Mouse (Mus musculus): ENCODE measurements around the gene Kpna1. TPM values are rescaled to one million over a fixed set of nuclear protein-coding genes. Genes with fewer than 3 reads are reported as not detected.
"Not testable (repeated sequence)": the region's sequence is repeated elsewhere in the genome, so short reads cannot be mapped to it uniquely, and the experiment has no call there.

Kpna1 gene
- polyA plus RNA-seq (2014; fragmentation: Nextera tagmentation; extraction: Ambion mirVana) = 82.4 and 96.6 TPM in 2 replicates

DNA sequence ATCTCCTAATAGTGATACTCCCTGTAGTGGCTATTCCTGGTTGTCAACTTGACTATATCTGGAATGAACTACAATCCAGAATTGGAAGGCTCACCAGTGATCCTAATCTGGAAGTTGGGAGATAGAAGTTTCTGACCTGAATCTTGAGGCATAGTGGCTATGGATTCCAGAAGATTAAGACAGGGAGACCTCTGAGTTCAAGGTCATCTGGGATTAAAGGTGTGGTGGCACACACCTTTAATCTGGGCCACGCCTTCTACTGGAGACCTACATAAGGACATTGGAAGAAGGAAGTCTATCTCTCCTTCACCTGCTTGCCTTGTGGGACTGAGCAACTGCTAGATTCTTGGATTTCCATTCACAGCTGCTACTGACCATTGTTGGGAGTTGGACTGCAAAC is at the start of gene Kpna1:
Gene Kpna1, plus strand, starts transcription at position 301 of the 400 bp plus-strand sequence.
- H3K4me2 ChIP-seq (replicated peaks; ENCODE audit: low read depth, low read length); H3K36me3 ChIP-seq (ENCODE audit: control insufficient read depth, insufficient read depth, low read length); H3K9ac ChIP-seq (ENCODE audit: low read depth, low read length); H3K9me3 ChIP-seq (ENCODE audit: control insufficient read depth, low read length); DNase-seq (ENCODE audit: low spot score); ATAC-seq (ENCODE audit: low FRiP score); H3K4me1 ChIP-seq (replicated peaks; ENCODE audit: control insufficient read depth, insufficient read depth, low read length); H3K27ac ChIP-seq (ENCODE audit: low read depth, low read length); H3K4me3 ChIP-seq (ENCODE audit: low read depth, low read length); H3K27me3 ChIP-seq (ENCODE audit: control insufficient read depth, insufficient read depth, low read length): not testable (repeated sequence)
- WGBS = 95% methylated on average over 1 of the region's 1 CpGs

DNA sequence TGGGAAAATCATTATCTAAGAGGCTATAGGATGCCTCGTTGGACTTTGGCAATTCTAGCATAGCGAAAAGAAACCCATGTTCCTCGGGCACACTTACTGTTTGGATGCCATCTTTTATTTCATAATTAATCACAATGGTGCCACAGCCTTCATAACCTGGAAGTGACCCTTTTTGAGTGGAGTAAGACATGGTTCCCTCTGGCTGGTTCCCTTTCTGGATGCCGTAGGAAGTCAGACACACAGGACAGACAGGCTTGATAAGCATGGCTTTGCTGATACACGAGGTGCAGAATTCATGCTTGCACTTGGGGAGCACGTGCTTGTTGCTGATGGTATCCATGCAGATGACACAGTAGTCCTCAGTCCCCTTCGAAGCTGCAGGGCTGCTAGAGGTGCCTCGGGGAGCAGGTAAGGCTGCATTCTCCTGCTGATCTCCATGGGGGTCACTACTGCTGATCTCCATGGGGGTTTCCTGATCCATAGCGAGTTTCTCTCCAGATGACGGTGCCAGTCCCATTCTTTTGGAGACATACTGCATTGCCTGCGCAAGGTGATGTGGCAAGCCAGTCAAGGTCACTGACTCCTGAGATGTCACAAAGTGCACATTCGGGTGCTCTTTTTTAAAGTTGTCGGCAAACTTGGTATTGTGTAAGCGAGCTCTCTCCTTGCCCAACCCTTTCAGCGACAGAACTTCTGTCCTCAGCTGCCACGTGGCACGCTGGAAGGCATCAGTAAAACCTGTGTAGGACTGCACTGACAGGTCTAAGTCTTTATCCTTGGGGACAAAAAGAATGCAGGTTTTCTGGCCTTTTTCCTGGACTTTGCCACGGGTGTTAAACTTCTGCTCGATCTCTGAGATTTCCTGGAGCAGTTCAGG is 46.1 kb upstream of the Kpna1 start:
- no peak for DNase-seq (ENCODE audit: low spot score)
- H3K4me3 ChIP-seq (ENCODE audit: low read depth, low read length) = no peak overlapping the region
- H3K27me3 ChIP-seq (ENCODE audit: control insufficient read depth, insufficient read depth, low read length) = no peaks in the 10 kb centered on the region
- no peaks in the 10 kb centered on the region for H3K4me1 ChIP-seq (replicated peaks; ENCODE audit: control insufficient read depth, insufficient read depth, low read length)
- no peaks in the 10 kb centered on the region for H3K36me3 ChIP-seq (ENCODE audit: control insufficient read depth, insufficient read depth, low read length)
- H3K9me3 ChIP-seq (ENCODE audit: control insufficient read depth, low read length) = no peaks in the 10 kb centered on the region
- no peak overlapping the region for H3K4me2 ChIP-seq (replicated peaks; ENCODE audit: low read depth, low read length)
- WGBS = 89% methylated on average over 19 of the region's 19 CpGs
- no peak for ATAC-seq (ENCODE audit: low FRiP score)
- H3K27ac ChIP-seq (ENCODE audit: low read depth, low read length) = no peak overlapping the region
- H3K9ac ChIP-seq (ENCODE audit: low read depth, low read length) = no peak overlapping the region

DNA sequence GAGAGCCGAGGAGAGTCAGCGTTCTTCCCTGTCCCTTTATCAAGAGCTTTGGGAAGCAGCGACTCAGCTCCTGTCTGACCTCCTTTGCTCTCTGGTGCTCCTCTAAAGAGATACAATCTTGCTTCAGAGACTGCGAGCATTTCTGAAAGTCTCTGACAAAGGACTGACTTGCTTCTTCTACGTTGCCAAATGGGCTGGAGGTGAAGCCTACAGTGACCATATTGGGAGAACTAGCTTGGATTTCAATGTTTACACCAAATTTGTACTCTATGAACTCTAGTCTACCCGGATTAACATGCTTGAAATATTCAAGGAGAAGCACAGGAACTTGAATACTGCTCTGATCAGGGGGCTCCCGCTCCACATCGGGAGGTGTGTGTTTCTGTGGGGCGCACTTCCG is 45.4 kb upstream of the Kpna1 start:
- ATAC-seq (ENCODE audit: low FRiP score) (no peak), DNase-seq (ENCODE audit: low spot score) (no peak)
- 90% methylated on average over 10 of the region's 10 CpGs for WGBS
- no peak overlapping the region for H3K4me3 ChIP-seq (ENCODE audit: low read depth, low read length)
- H3K27ac ChIP-seq (ENCODE audit: low read depth, low read length) = no peak overlapping the region
- no peaks in the 10 kb centered on the region for H3K36me3 ChIP-seq (ENCODE audit: control insufficient read depth, insufficient read depth, low read length)
- no peak overlapping the region for H3K9ac ChIP-seq (ENCODE audit: low read depth, low read length)
- H3K4me1 ChIP-seq (replicated peaks; ENCODE audit: control insufficient read depth, insufficient read depth, low read length) = no peaks in the 10 kb centered on the region
- H3K9me3 ChIP-seq (ENCODE audit: control insufficient read depth, low read length) = no peaks in the 10 kb centered on the region
- H3K27me3 ChIP-seq (ENCODE audit: control insufficient read depth, insufficient read depth, low read length) = no peaks in the 10 kb centered on the region
- no peak overlapping the region for H3K4me2 ChIP-seq (replicated peaks; ENCODE audit: low read depth, low read length)

DNA sequence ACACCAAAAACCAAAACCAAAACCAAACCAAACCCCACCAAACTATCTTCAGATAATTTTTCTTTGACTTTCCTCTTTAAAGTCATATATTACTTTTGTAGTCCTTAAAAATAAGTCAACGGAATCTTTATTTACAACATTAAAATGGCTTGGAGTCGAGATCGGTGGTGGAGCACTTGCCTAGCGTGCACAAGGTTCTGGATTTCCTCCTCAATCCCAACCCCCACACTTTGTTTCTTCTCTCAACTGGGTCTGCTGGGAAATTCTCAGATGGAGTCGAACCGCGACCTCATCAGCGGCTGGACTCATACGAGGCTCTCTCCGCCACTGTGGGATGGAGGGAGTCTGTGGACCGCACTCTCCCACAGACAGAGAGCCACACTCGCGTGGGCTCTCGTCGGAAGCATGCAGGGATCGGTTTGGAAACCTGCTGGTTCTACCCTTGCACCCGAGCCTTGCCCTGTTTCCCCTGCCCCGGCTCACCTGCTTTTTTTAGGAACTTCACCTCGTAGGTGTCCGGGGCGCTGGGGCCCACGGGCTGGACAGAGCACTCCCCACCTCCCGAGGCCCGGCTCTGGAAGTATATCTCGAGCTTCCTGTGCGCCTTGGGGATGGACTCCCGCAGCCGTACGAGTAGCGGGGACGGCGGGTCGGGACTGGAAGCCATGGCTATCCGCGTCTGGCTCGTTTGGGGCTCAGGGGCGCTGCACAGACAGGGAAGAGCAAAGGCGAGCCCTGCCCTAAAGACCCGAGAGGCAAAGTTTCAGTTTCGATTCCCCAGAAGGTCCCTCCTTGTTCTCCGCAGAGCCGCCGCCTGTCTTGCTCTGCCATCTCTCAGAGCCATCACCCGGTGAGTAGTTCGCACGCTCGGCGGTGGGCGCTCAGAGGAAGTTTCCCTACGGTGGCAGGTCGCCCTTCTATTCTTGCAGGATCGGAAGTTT is 40.1 kb upstream of the Kpna1 start, which contains the start of the genes Parp9 and Dtx3l:
Gene Parp9, plus strand, starts transcription at position 260 of the 941 bp plus-strand sequence.
Gene Dtx3l, minus strand, starts transcription at position 941 of the 941 bp plus-strand sequence.
- H3K27me3 ChIP-seq (ENCODE audit: control insufficient read depth, insufficient read depth, low read length) = peaks cover 6% of the 10 kb centered on the region; the same call in 1 of the 2 replicates
- H3K4me1 ChIP-seq (replicated peaks; ENCODE audit: control insufficient read depth, insufficient read depth, low read length) = peaks cover 3% of the 10 kb centered on the region; the same call in 1 of the 2 replicates
- ATAC-seq (ENCODE audit: low FRiP score) = no peak
- H3K4me3 ChIP-seq (ENCODE audit: low read depth, low read length) = peak within 1 kb of the TSS; percentile 56
- H3K27ac ChIP-seq (ENCODE audit: low read depth, low read length) = no peak within 1 kb of the TSS
- DNase-seq (ENCODE audit: low spot score) = peak; percentile 67
- peak within 1 kb of the TSS; percentile 94 for H3K4me2 ChIP-seq (replicated peaks; ENCODE audit: low read depth, low read length)
- no peaks in the 10 kb centered on the region for H3K9me3 ChIP-seq (ENCODE audit: control insufficient read depth, low read length)
- 1% methylated on average over 52 of the region's 52 CpGs for WGBS
- peak within 1 kb of the TSS; percentile 65 for H3K9ac ChIP-seq (ENCODE audit: low read depth, low read length)
- H3K36me3 ChIP-seq (ENCODE audit: control insufficient read depth, insufficient read depth, low read length) = no peaks in the 10 kb centered on the region

DNA sequence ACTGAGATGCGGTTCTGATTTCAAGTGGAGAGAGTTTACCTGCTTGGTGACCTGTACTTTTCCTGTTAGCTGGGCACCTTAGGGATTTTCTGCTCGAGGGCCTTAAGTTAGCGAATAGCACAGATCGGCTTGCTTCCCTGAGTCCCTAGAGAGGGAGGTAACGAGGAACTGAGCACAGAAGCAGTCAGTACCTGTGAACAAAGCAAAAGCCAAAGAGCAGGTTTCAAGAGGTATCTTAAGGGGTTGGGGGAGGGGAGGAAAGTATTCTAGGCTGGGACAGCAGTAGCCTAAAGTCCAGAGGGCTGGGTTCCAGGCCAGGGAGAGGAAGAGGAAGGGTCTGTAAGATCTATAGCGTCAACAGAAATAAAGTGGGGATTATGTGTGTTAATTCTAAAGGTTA is 39.3 kb upstream of the Kpna1 start:
- WGBS = 9% methylated on average over 6 of the region's 6 CpGs
- Histone ChIP-seq H3K9ac (ENCODE audit: low read depth, low read length) (peak overlapping the region; percentile 65; the same call in 1 of the 2 replicates), H3K27ac (ENCODE audit: low read depth, low read length) (no peak overlapping the region), H3K9me3 (ENCODE audit: control insufficient read depth, low read length) (no peaks in the 10 kb centered on the region), H3K4me2 (replicated peaks; ENCODE audit: low read depth, low read length) (peak overlapping the region; percentile 94), H3K36me3 (ENCODE audit: control insufficient read depth, insufficient read depth, low read length) (no peaks in the 10 kb centered on the region), H3K27me3 (ENCODE audit: control insufficient read depth, insufficient read depth, low read length) (peaks cover 6% of the 10 kb centered on the region; the same call in 1 of the 2 replicates), H3K4me3 (ENCODE audit: low read depth, low read length) (peak overlapping the region; percentile 56), H3K4me1 (replicated peaks; ENCODE audit: control insufficient read depth, insufficient read depth, low read length) (peaks cover 3% of the 10 kb centered on the region; the same call in 1 of the 2 replicates)
- ATAC-seq (ENCODE audit: low FRiP score) (no peak), DNase-seq (ENCODE audit: low spot score) (peak; percentile 42)

DNA sequence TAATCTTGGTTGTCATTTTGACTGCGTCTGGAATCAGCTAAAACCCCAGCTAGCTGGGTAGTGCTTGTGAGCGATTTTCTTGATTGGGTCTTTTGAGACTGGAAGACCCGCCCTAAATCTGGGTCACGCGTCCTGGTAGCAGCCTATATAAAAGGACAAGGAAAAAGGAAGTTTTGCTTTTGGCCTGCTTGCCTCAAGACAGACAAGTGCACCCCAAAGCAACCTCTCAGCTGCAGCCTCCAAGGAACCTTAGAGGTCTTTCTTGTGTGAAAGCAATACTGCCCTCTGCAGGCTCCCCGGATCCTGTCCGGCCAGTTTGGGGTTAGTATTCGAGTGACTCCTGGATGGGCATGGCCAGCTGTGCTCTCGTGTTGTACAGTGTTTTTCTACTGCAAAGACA is 38.9 kb upstream of the Kpna1 start:
- Histone ChIP-seq H3K27me3 (ENCODE audit: control insufficient read depth, insufficient read depth, low read length) (peaks cover 6% of the 10 kb centered on the region; the same call in 1 of the 2 replicates), H3K4me1 (replicated peaks; ENCODE audit: control insufficient read depth, insufficient read depth, low read length) (peaks cover 3% of the 10 kb centered on the region; the same call in 1 of the 2 replicates), H3K4me3 (ENCODE audit: low read depth, low read length) (no peak overlapping the region), H3K9me3 (ENCODE audit: control insufficient read depth, low read length) (no peaks in the 10 kb centered on the region), H3K9ac (ENCODE audit: low read depth, low read length) (no peak overlapping the region), H3K36me3 (ENCODE audit: control insufficient read depth, insufficient read depth, low read length) (no peaks in the 10 kb centered on the region), H3K27ac (ENCODE audit: low read depth, low read length) (no peak overlapping the region), H3K4me2 (replicated peaks; ENCODE audit: low read depth, low read length) (no peak overlapping the region)
- no peak for ATAC-seq (ENCODE audit: low FRiP score)
- 16% methylated on average over 9 of the region's 9 CpGs for whole genome bisulfite sequencing
- peak; percentile 75 for DNase-seq (ENCODE audit: low spot score)

DNA sequence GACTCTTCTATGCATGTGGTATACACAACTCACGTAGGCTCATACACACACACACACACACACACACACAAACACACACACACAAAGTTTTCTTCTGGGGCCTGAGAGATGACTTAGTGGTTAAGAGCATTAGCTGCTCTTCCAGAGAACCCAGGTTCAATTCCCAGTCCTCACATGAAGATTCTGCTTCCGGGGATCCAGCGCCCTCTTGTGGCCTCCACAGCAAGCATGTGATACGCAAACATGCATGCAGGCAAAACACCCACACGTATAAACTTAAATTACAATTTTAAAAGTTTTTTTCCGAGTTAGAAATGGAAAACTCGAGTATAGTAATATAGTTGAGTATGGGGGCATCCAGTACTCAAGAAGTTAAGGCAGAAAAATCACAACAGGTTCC is 37.2 kb upstream of the Kpna1 start:
- no peaks in the 10 kb centered on the region for H3K9me3 ChIP-seq (ENCODE audit: control insufficient read depth, low read length)
- H3K27me3 ChIP-seq (ENCODE audit: control insufficient read depth, insufficient read depth, low read length) = peaks cover 6% of the 10 kb centered on the region; the same call in 1 of the 2 replicates
- H3K4me3 ChIP-seq (ENCODE audit: low read depth, low read length) = no peak overlapping the region
- no peak overlapping the region for H3K4me2 ChIP-seq (replicated peaks; ENCODE audit: low read depth, low read length)
- no peak overlapping the region for H3K27ac ChIP-seq (ENCODE audit: low read depth, low read length)
- no peak for ATAC-seq (ENCODE audit: low FRiP score)
- peaks cover 3% of the 10 kb centered on the region; the same call in 1 of the 2 replicates for H3K4me1 ChIP-seq (replicated peaks; ENCODE audit: control insufficient read depth, insufficient read depth, low read length)
- 85% methylated on average over 7 of the region's 7 CpGs for WGBS
- H3K9ac ChIP-seq (ENCODE audit: low read depth, low read length) = no peak overlapping the region
- H3K36me3 ChIP-seq (ENCODE audit: control insufficient read depth, insufficient read depth, low read length) = no peaks in the 10 kb centered on the region
- DNase-seq (ENCODE audit: low spot score) = peak; percentile 10

DNA sequence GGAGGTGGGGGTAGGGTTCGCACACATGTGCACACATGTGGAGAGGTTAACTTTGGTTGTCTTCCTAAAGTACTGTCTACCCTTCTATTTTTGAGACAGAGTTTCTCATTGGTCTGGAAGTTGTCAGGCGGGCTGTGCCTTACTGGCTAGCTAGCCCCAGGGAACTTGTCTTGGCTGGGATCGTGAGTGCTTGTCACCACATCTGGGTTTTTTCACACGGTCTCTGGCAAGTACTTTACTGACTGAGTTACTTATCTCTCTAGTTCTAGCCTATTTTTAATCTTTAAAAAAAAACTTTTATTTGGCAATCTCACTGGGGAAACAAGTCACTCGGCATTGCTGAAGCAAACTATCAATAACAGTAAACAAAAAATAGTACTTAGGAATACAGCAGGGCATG is 29.3 kb upstream of the Kpna1 start:
- ATAC-seq (ENCODE audit: low FRiP score) = no peak

More for the DNA sequence above, 29.3 kb upstream of the Kpna1 start:
- Histone ChIP-seq H3K36me3 (ENCODE audit: control insufficient read depth, insufficient read depth, low read length) (no peaks in the 10 kb centered on the region), H3K9ac (ENCODE audit: low read depth, low read length) (no peak overlapping the region), H3K4me1 (replicated peaks; ENCODE audit: control insufficient read depth, insufficient read depth, low read length) (no peaks in the 10 kb centered on the region), H3K4me3 (ENCODE audit: low read depth, low read length) (no peak overlapping the region), H3K27ac (ENCODE audit: low read depth, low read length) (no peak overlapping the region), H3K9me3 (ENCODE audit: control insufficient read depth, low read length) (no peaks in the 10 kb centered on the region), H3K4me2 (replicated peaks; ENCODE audit: low read depth, low read length) (no peak overlapping the region), H3K27me3 (ENCODE audit: control insufficient read depth, insufficient read depth, low read length) (no peaks in the 10 kb centered on the region)
- WGBS = 88% methylated on average over 5 of the region's 5 CpGs
- DNase-seq (ENCODE audit: low spot score) = no peak

Measured in hindbrain, embryonic 11.5 days (tissue).